Comparison of ENCODE assay signal across 27 mouse cellular contexts in genomic region chr13:56534931-56535330, GRCm38 (mm10). TPM values are rescaled to one million over a fixed set of nuclear protein-coding genes. Genes with fewer than 3 reads are reported as not detected.
DNase-seq lines count a peak whose midpoint lies in the region; ATAC-seq and TF ChIP-seq lines count a peak whose summit lies in the region.
"Had no signal": no experiment of that assay in that cellular context is flagged by ENCODE, and none has a peak within 500 bp of the region (broad histone marks: within the 10 kb centered on the region; RNA-seq: fewer than 3 reads in every experiment).

No protein-coding gene starts in this region.

- no peaks in the 10 kb centered on the region for H3K27me3 ChIP-seq in heart, embryonic 10.5 days (ENCODE audit: insufficient read depth, poor library complexity, severe bottlenecking)
- H3K27me3 ChIP-seq in midbrain, embryonic 11.5 days (ENCODE audit: control insufficient read depth, insufficient read depth, low read length) = no peaks in the 10 kb centered on the region
- H3K27me3 ChIP-seq in midbrain, postnatal 0 days (ENCODE audit: insufficient read depth, low read length) = no peaks in the 10 kb centered on the region
- H3K27me3 ChIP-seq: embryonic facial prominence, embryonic 13.5 days; embryonic facial prominence, embryonic 15.5 days; forebrain, embryonic 12.5 days had no signal

- 0 out of 2 replicates have a peak, but pooled peaks cover 3% of the 10 kb centered on the region for H3K9me3 ChIP-seq in heart, embryonic 10.5 days
- no peaks in the 10 kb centered on the region; the same call in 1 of the 2 replicates for H3K9me3 ChIP-seq in midbrain, embryonic 11.5 days (ENCODE audit: control insufficient read depth, low read length)
- peaks cover 8% of the 10 kb centered on the region; the same call in 1 of the 2 replicates for H3K9me3 ChIP-seq in midbrain, postnatal 0 days (ENCODE audit: low read length)

- no peak overlapping the region for H3K4me3 ChIP-seq in heart, embryonic 10.5 days
- no peak overlapping the region for H3K4me3 ChIP-seq in midbrain, embryonic 11.5 days (ENCODE audit: low read depth, low read length)
- no peak overlapping the region for H3K4me3 ChIP-seq in midbrain, postnatal 0 days (ENCODE audit: low read depth, low read length)
- H3K4me3 ChIP-seq: embryonic facial prominence, embryonic 13.5 days; embryonic facial prominence, embryonic 15.5 days; erythroblast, embryonic 14.5 days; forebrain, embryonic 10.5 days; forebrain, embryonic 12.5 days had no signal

- peaks cover 4% of the 10 kb centered on the region; the same call in 1 of the 2 replicates for H3K36me3 ChIP-seq in heart, embryonic 10.5 days
- no peaks in the 10 kb centered on the region for H3K36me3 ChIP-seq in midbrain, embryonic 11.5 days (ENCODE audit: control insufficient read depth, insufficient read depth, low read length)
- no peaks in the 10 kb centered on the region for H3K36me3 ChIP-seq in midbrain, postnatal 0 days (ENCODE audit: insufficient read depth, low read length)
- H3K36me3 ChIP-seq: embryonic facial prominence, embryonic 13.5 days; embryonic facial prominence, embryonic 15.5 days; forebrain, embryonic 10.5 days; forebrain, embryonic 12.5 days had no signal

- no peaks in the 10 kb centered on the region for H3K4me1 ChIP-seq in heart, embryonic 10.5 days
- H3K4me1 ChIP-seq in midbrain, embryonic 11.5 days (ENCODE audit: control insufficient read depth, insufficient read depth, low read length) = no peaks in the 10 kb centered on the region
- H3K4me1 ChIP-seq in midbrain, postnatal 0 days (ENCODE audit: insufficient read depth, low read length) = no peaks in the 10 kb centered on the region
- H3K4me1 ChIP-seq: embryonic facial prominence, embryonic 13.5 days; embryonic facial prominence, embryonic 15.5 days; forebrain, embryonic 10.5 days; forebrain, embryonic 12.5 days had no signal

- no peak overlapping the region for H3K9ac ChIP-seq in midbrain, embryonic 11.5 days (ENCODE audit: low read length)
- no peak overlapping the region for H3K9ac ChIP-seq in midbrain, postnatal 0 days (replicated peaks; ENCODE audit: low read length, poor library complexity, severe bottlenecking)
- H3K9ac ChIP-seq: embryonic facial prominence, embryonic 13.5 days; embryonic facial prominence, embryonic 15.5 days; forebrain, embryonic 12.5 days had no signal

- peak; percentile 51 for DNase-seq in heart, embryonic 10.5 days (ENCODE audit: low spot score)
- DNase-seq in heart, postnatal 36 days = no peak
- peak; percentile 49 for DNase-seq in midbrain, embryonic 11.5 days (ENCODE audit: low spot score, missing footprints)
- no peak for DNase-seq in midbrain, postnatal 0 days (ENCODE audit: low spot score)
- DNase-seq: adrenal gland, adult 2 months; adrenal gland, postnatal 10 days; adrenal gland, postnatal 25 days; cerebellum, adult 11 months; cerebellum, adult 18-20 months; cerebellum, adult 8-10 months; cerebellum, adult 9-11 months; cerebellum, postnatal 36 days; embryo, embryonic 11 days had no signal

- ATAC-seq in midbrain, embryonic 11.5 days (ENCODE audit: low FRiP score) = no peak
- ATAC-seq in midbrain, postnatal 0 days (ENCODE audit: low FRiP score) = no peak
- ATAC-seq: forebrain, embryonic 14.5 days; forebrain, embryonic 16.5 days had no signal

- intact Hi-C loops in heart, postnatal 36 days (cut with DNase I) = no loop called here

- H3K4me2 ChIP-seq in midbrain, embryonic 11.5 days = no peak overlapping the region
- H3K4me2 ChIP-seq in midbrain, postnatal 0 days (ENCODE audit: low read depth, low read length, poor library complexity, severe bottlenecking) = no peak overlapping the region
- H3K4me2 ChIP-seq: embryonic facial prominence, embryonic 13.5 days; embryonic facial prominence, embryonic 15.5 days; forebrain, embryonic 12.5 days had no signal

- no peak for TF ChIP-seq CTCF in midbrain, postnatal 0 days (IDR thresholded peaks at IDR 0.05)

- H3K27ac ChIP-seq in heart, embryonic 10.5 days = no peak overlapping the region
- H3K27ac ChIP-seq in midbrain, embryonic 11.5 days (ENCODE audit: low read depth, low read length) = no peak overlapping the region
- no peak overlapping the region for H3K27ac ChIP-seq in midbrain, postnatal 0 days (ENCODE audit: low read depth, low read length)
- H3K27ac ChIP-seq: embryonic facial prominence, embryonic 13.5 days; embryonic facial prominence, embryonic 15.5 days; forebrain, embryonic 10.5 days; forebrain, embryonic 12.5 days had no signal

- WGBS in heart, embryonic 10.5 days = 86% methylated on average over 5 of the region's 5 CpGs
- 92% methylated on average over 5 of the region's 5 CpGs for WGBS in midbrain, embryonic 11.5 days
- 85% methylated on average over 5 of the region's 5 CpGs for WGBS in midbrain, postnatal 0 days

RNA-seq across cellular contexts. Expression of gene Fbxl21, which starts 12.7 kb away (rescaled TPM):
- polyA plus RNA-seq in heart, embryonic 10.5 days (2016; fragmentation: Nextera tagmentation; extraction: Ambion mirVana) = 1.1 TPM in 2 replicates
- total RNA-seq in heart, postnatal 36 days (2021) = under 1 TPM; 0.58 to 0.60 TPM
- polyA plus RNA-seq in midbrain, embryonic 11.5 days (2014; fragmentation: Nextera tagmentation; extraction: Ambion mirVana) = 1.9 and 3.0 TPM in 2 replicates
- total RNA-seq in midbrain, postnatal 0 days (2014; rRNA removed) = 5.5 and 7.2 TPM in 2 replicates
- polyA plus RNA-seq in midbrain, postnatal 0 days (2015; fragmentation: Nextera tagmentation; extraction: Ambion mirVana) = 3.4 and 4.3 TPM in 2 replicates
- total RNA-seq: common myeloid progenitor, adult 5-6 weeks; MEL had no signal
- polyA plus RNA-seq: erythroblast, embryonic 14.5 days had no signal

RNA-seq across cellular contexts. Expression of gene Lect2, which starts 13.4 kb away (rescaled TPM):
- polyA plus RNA-seq in heart, embryonic 10.5 days (2016; fragmentation: Nextera tagmentation; extraction: Ambion mirVana) = 0.41 and 8.8 TPM in 2 replicates
- total RNA-seq in heart, postnatal 36 days (2021) = not detected
- polyA plus RNA-seq in midbrain, embryonic 11.5 days (2014; fragmentation: Nextera tagmentation; extraction: Ambion mirVana) = not detected in 2 replicates
- not detected in 2 replicates for total RNA-seq in midbrain, postnatal 0 days (2014; rRNA removed)
- not detected in 2 replicates for polyA plus RNA-seq in midbrain, postnatal 0 days (2015; fragmentation: Nextera tagmentation; extraction: Ambion mirVana)
- total RNA-seq: common myeloid progenitor, adult 5-6 weeks; ES-E14; MEL had no signal
- polyA plus RNA-seq: adrenal gland, adult 2 months; C2C12; embryonic facial prominence, embryonic 11.5 days; embryonic facial prominence, embryonic 13.5 days; embryonic facial prominence, embryonic 15.5 days; forebrain, embryonic 10.5 days; forebrain, embryonic 12.5 days; forebrain, embryonic 14.5 days; forebrain, embryonic 16.5 days had no signal

RNA-seq across cellular contexts. Expression of gene Il9, which starts 52.9 kb away (rescaled TPM):
- polyA plus RNA-seq in heart, embryonic 10.5 days (2016; fragmentation: Nextera tagmentation; extraction: Ambion mirVana) = not detected in 2 replicates
- total RNA-seq in heart, postnatal 36 days (2021) = not detected
- polyA plus RNA-seq in midbrain, embryonic 11.5 days (2014; fragmentation: Nextera tagmentation; extraction: Ambion mirVana) = not detected in 2 replicates
- total RNA-seq in midbrain, postnatal 0 days (2014; rRNA removed) = not detected in 2 replicates
- polyA plus RNA-seq in midbrain, postnatal 0 days (2015; fragmentation: Nextera tagmentation; extraction: Ambion mirVana) = not detected in 2 replicates
- total RNA-seq: adrenal gland, adult 2 months; adrenal gland, postnatal 10 days; adrenal gland, postnatal 25 days; adrenal gland, postnatal 4 days; common myeloid progenitor, adult 5-6 weeks; ES-E14; MEL had no signal
- polyA plus RNA-seq: adrenal gland, adult 2 months; brain, embryonic 14.5 days; C2C12; embryonic facial prominence, embryonic 11.5 days; embryonic facial prominence, embryonic 13.5 days; embryonic facial prominence, embryonic 15.5 days; erythroblast, embryonic 14.5 days; forebrain, embryonic 10.5 days; forebrain, embryonic 12.5 days; forebrain, embryonic 14.5 days; forebrain, embryonic 16.5 days had no signal

Comparison
In these comparisons a context has a peak if more than half of its experiments do, and no peak if none do; other contexts are left out.
1. DNase-seq: peak in heart, embryonic 10.5 days (single experiment) and midbrain, embryonic 11.5 days (single experiment); none in heart, postnatal 36 days (0 of 2) and midbrain, postnatal 0 days (single experiment).